Mouse (Mus musculus) heart, embryonic 13.5 days (tissue): Measurements from ENCODE around the gene Lrrc49. TPM values are rescaled to one million over a fixed set of nuclear protein-coding genes. Genes with fewer than 3 reads are reported as not detected.

Experiments
- ATAC-seq: fragments of 200-750 bp; cut with Nextera tagmentation; 2 replicates; pipeline ENCODE4 v1.8.0; 2017; ENCODE audit warnings: moderate TSS enrichment; ENCODE audit not compliant: insufficient number of reproducible peaks, low FRiP score, low TSS enrichment; ENCODE audit errors: extremely low read depth
- H3K27ac ChIP-seq: fragments of 300-500 bp; sonication (generic); replicated peaks from 2 replicates; pipeline ENCODE4 v1.5.1; 2015; ENCODE audit warnings: moderate library complexity, mild to moderate bottlenecking, inconsistent platforms
- H3K27me3 ChIP-seq: fragments of 300-500 bp; sonication (generic); replicated peaks from 2 replicates; pipeline ENCODE4 v1.6.1; 2015; ENCODE audit warnings: mild to moderate bottlenecking, inconsistent platforms
- H3K36me3 ChIP-seq: fragments of 300-500 bp; sonication (generic); 2 replicates; pipeline ENCODE4 v1.6.1; 2015; ENCODE audit warnings: mild to moderate bottlenecking, inconsistent platforms
- H3K4me1 ChIP-seq: fragments of 300-500 bp; sonication (generic); 2 replicates; pipeline ENCODE4 v1.6.1; 2015; ENCODE audit warnings: inconsistent platforms
- H3K4me2 ChIP-seq: fragments of 300-500 bp; sonication (generic); 2 replicates; pipeline ENCODE4 v1.6.1; 2015; ENCODE audit warnings: inconsistent platforms, mild to moderate bottlenecking, moderate library complexity
- H3K4me3 ChIP-seq: fragments of 300-500 bp; sonication (generic); 2 replicates; pipeline ENCODE4 v1.5.1; 2015; ENCODE audit warnings: moderate library complexity, mild to moderate bottlenecking, inconsistent platforms
- H3K9ac ChIP-seq: fragments of 300-500 bp; sonication (generic); 2 replicates; pipeline ENCODE4 v1.6.1; 2015; ENCODE audit warnings: inconsistent platforms, mild to moderate bottlenecking, moderate library complexity
- H3K9me3 ChIP-seq: fragments of 300-500 bp; sonication (generic); 2 replicates; pipeline ENCODE4 v1.6.1; 2016; ENCODE audit warnings: inconsistent platforms
- WGBS: fragments of 180-500 bp; shearing (Covaris S2); methylation state at CpG from one replicate; pipeline ENCODE4 v1.1.7; 2015; ENCODE audit warnings: mixed read lengths; 5-methylcytosine and 5-hydroxymethylcytosine counted together
- polyA plus RNA-seq: library from polyadenylated mRNA; unstranded; fragments of >200 nt; fragmentation: Nextera tagmentation; extraction: Ambion mirVana; gene quantifications from 2 replicates; pipeline ENCODE4 v1.2.1, GENCODE M21; 2015

The Lrrc49 gene
- polyA plus RNA-seq, 1 experiment from 2014 or later: 8.9 TPM

- no peak overlapping the region for H3K4me3 ChIP-seq
- WGBS: 62% methylated on average over 20 of the region's 20 CpGs
- no peak for ATAC-seq
These were observed 125.3 kb downstream of the Lrrc49 start for GRCm38 (mm10) chr9:60562443-60563371.

GRCm38 (mm10) chr9:60561641-60562289, 126.2 kb downstream of the Lrrc49 start:
- H3K36me3 ChIP-seq: no peaks in the 10 kb centered on the region
- H3K9me3 ChIP-seq: no peaks in the 10 kb centered on the region
- H3K9ac ChIP-seq: no peak overlapping the region
- 61% methylated on average over 9 of the region's 9 CpGs for WGBS
- H3K4me2 ChIP-seq: no peak overlapping the region
- 0 out of 2 replicates have a peak, but pooled peaks cover 4% of the 10 kb centered on the region for H3K4me1 ChIP-seq
- ATAC-seq: no peak
- no peak overlapping the region for H3K27ac ChIP-seq
- H3K4me3 ChIP-seq: no peak overlapping the region
- no peaks in the 10 kb centered on the region for H3K27me3 ChIP-seq

More at GRCm38 (mm10) chr9:60562443-60563371, 125.3 kb downstream of the Lrrc49 start:
- no peaks in the 10 kb centered on the region for H3K36me3 ChIP-seq
- H3K4me1 ChIP-seq: 0 out of 2 replicates have a peak, but pooled peaks cover 4% of the 10 kb centered on the region
- no peaks in the 10 kb centered on the region for H3K27me3 ChIP-seq
- H3K9me3 ChIP-seq: no peaks in the 10 kb centered on the region
- H3K27ac ChIP-seq: no peak overlapping the region
- H3K4me2 ChIP-seq: 0 out of 2 replicates have a peak overlapping the region, but pooled peaks have one; percentile 16
- H3K9ac ChIP-seq: no peak overlapping the region

DNA sequence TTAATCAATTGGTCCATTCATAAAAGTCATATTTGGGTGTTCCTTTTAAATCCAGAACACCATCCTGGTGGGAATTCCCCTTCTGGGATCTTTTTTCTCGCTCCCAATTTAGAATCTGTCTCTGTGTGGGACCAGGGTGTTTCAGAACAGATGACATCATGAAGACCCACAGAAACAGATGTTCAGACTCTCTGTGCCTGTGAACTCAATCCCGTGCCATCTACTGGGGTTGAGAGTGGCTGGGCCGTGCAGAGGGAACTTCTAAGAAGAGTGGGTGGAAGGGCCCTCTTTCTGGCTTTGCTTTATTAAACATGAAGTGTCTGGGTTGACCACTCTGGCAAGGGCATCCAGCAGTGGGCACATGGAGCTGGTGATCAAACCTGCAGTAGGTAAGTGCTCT, 129.5 kb downstream of the Lrrc49 start:
- no peaks in the 10 kb centered on the region for H3K36me3 ChIP-seq

GRCm38 (mm10) chr9:60551238-60551637, 136.7 kb downstream of the Lrrc49 start:
- Histone ChIP-seq H3K4me2 (no peak overlapping the region), H3K4me1 (peaks cover 1% of the 10 kb centered on the region; the same call in 1 of the 2 replicates), H3K9me3 (no peaks in the 10 kb centered on the region), H3K4me3 (no peak overlapping the region), H3K27me3 (no peaks in the 10 kb centered on the region), H3K9ac (no peak overlapping the region), H3K27ac (no peak overlapping the region), H3K36me3 (no peaks in the 10 kb centered on the region)
- WGBS: 91% methylated on average over 4 of the region's 4 CpGs
- no peak for ATAC-seq

More for the DNA sequence above, 129.5 kb downstream of the Lrrc49 start:
- no peaks in the 10 kb centered on the region for H3K9me3 ChIP-seq
- no peaks in the 10 kb centered on the region for H3K27me3 ChIP-seq
- no peak overlapping the region for H3K4me2 ChIP-seq
- 58% methylated on average over 3 of the region's 3 CpGs for WGBS
- H3K9ac ChIP-seq: no peak overlapping the region
- H3K4me1 ChIP-seq: 0 out of 2 replicates have a peak, but pooled peaks cover 4% of the 10 kb centered on the region
- no peak for ATAC-seq
- H3K4me3 ChIP-seq: no peak overlapping the region
- no peak overlapping the region for H3K27ac ChIP-seq

DNA sequence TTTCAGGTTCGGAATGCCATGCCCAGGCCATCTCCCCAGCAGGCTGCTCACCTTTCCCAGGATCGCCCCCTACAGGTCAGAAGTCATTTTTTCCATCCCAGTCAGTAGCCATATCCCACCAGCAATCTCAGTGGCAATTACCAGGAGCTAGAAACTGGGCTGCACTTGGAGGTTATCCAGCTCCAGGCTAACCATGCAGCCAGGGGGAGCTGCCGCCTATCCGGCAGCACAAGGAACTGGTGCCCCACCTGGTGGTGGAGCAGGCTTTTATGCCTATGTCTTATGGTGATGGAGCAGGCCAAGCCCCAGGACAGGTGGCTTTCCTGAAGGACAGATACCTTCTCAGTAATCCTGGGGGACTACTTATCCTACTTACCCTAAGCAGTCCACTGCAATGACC, 139.8 kb downstream of the Lrrc49 start:
- Histone ChIP-seq H3K27me3 (no peaks in the 10 kb centered on the region), H3K27ac (no peak overlapping the region), H3K4me1 (peaks cover 13% of the 10 kb centered on the region), H3K36me3 (no peaks in the 10 kb centered on the region), H3K9me3 (no peaks in the 10 kb centered on the region), H3K9ac (no peak overlapping the region), H3K4me3 (no peak overlapping the region), H3K4me2 (no peak overlapping the region)
- no peak for ATAC-seq
- 29% methylated on average over 4 of the region's 4 CpGs for WGBS

DNA sequence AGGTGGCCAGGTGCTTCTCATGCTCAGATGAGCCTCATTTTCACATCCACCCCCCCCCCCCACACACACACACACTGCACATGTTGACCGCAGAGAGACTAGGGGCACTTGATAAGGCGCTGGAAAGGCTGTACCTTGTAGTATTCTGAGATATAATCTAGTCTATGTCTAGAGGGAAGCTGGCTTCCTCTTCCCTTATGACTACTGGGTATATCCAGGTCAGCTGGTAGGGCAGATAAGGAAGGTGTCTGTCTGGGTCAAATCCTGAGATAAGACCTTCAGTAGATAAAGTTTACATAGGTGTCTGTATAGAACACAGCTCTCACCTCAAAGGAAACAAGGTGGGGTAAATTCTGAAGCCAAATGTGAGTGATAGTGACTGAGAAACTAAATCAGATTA, 141.8 kb downstream of the Lrrc49 start:
- H3K4me1 ChIP-seq: peaks cover 13% of the 10 kb centered on the region
- no peak overlapping the region for H3K4me3 ChIP-seq
- no peaks in the 10 kb centered on the region for H3K27me3 ChIP-seq
- no peaks in the 10 kb centered on the region for H3K36me3 ChIP-seq
- H3K4me2 ChIP-seq: no peak overlapping the region
- H3K9me3 ChIP-seq: no peaks in the 10 kb centered on the region
- WGBS: 64% methylated on average over 2 of the region's 2 CpGs
- ATAC-seq: no peak
- no peak overlapping the region for H3K9ac ChIP-seq
- H3K27ac ChIP-seq: no peak overlapping the region

DNA sequence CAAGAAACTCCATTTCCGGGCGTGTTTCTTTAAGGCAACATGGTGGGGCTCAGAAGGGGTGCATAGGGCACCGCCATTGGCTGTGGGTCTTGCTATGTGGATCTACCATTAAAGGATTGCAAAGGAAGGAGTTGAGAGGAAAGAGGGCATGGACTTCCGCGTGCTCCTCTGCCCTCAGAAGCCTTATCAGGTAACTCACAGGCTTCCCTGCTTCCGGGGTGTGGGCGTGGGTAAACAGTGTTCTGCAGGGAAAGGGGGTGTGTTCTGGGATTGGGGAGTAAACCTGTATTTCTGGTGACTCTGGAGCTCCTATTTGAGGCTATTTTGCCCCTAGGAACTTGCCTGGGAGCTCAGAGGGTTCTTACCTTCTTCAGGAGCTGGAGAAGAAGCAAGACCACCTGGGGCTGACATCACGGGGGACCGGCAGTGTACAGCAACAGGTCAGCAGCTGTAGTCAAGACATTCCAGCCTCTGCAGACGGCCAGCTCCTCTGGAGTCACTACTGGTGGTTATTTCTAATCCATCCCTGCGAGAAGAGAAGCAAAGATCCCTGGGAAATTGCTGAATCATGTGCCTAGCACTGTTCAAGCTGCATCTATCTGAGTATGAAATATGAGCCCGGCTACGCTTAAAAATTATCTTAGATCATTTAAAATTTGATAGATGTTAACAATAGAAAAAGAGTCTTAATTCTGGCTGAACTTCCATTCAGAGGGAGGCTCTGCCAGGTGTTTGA, 142.4 kb downstream of the Lrrc49 start:
- Histone ChIP-seq H3K9ac (no peak overlapping the region), H3K4me2 (peak overlapping the region; percentile 14), H3K4me3 (no peak overlapping the region), H3K27ac (no peak overlapping the region), H3K36me3 (no peaks in the 10 kb centered on the region), H3K9me3 (no peaks in the 10 kb centered on the region), H3K4me1 (peaks cover 13% of the 10 kb centered on the region), H3K27me3 (no peaks in the 10 kb centered on the region)
- 54% methylated on average over 13 of the region's 13 CpGs for WGBS
- ATAC-seq: no peak

DNA sequence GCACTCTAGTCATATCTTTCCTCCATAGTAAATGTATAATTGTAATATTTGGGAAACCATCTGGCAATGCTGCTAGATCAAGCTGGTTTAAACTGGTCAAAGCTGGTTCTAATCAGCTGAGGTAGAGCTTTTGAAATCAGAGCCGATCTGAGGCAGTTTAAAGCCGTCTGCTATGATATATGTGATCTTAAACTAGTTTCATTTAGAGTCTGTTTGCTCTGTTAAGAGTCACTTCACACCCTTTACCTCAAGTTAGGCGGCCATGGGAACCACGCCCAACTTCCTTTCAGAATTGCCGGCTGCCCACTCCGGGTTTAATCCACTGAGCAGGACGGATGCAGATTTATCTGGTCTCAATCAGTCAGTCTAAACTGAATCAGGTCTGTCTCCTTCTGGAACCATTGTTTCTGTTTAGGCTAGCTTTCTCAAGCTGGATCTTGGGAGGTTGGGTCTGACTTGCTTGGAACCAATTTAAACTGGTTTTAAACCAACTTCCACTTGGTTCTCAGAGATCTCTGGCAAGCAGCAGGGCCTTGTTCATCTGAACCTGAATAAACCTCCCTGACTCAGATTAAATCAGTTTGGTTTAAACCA, 144.4 kb downstream of the Lrrc49 start:
- Histone ChIP-seq H3K36me3 (no peaks in the 10 kb centered on the region), H3K9me3 (no peaks in the 10 kb centered on the region), H3K4me2 (no peak overlapping the region), H3K4me3 (no peak overlapping the region), H3K4me1 (peaks cover 13% of the 10 kb centered on the region), H3K27me3 (no peaks in the 10 kb centered on the region), H3K27ac (no peak overlapping the region), H3K9ac (no peak overlapping the region)
- 64% methylated on average over 7 of the region's 7 CpGs for WGBS
- ATAC-seq: no peak

DNA sequence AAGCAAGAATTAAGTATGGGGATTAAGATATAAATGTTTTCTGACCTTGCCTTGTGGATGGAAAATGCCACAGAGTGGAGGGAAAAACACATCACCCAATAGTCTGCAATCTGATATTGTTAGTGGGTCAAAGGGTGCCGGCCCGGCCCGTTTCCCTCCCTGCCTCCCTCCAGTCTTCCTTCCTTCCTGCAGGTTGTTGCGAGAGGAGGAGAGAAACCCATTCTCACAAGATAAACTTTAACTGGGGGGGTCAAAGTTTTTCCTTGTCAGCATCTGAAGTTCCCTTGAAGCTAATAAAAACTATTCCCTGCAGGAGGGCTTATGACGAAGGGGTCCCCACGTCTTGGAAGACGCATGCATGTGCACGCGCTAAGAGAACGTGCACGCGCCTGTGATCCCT, 157.6 kb downstream of the Lrrc49 start:
- Histone ChIP-seq H3K4me2 (no peak overlapping the region), H3K4me1 (peaks cover 51% of the 10 kb centered on the region), H3K9me3 (no peaks in the 10 kb centered on the region), H3K36me3 (no peaks in the 10 kb centered on the region), H3K27ac (peak overlapping the region; percentile 64), H3K4me3 (no peak overlapping the region), H3K27me3 (no peaks in the 10 kb centered on the region), H3K9ac (no peak overlapping the region)
- ATAC-seq: no peak
- WGBS: 70% methylated on average over 12 of the region's 12 CpGs

GRCm38 (mm10) chr9:60529348-60530243, 158.4 kb downstream of the Lrrc49 start:
- Histone ChIP-seq H3K4me1 (peaks cover 55% of the 10 kb centered on the region), H3K9ac (no peak overlapping the region), H3K27me3 (no peaks in the 10 kb centered on the region), H3K36me3 (no peaks in the 10 kb centered on the region), H3K27ac (peak overlapping the region; percentile 64), H3K4me3 (no peak overlapping the region), H3K9me3 (no peaks in the 10 kb centered on the region), H3K4me2 (no peak overlapping the region)
- ATAC-seq: no peak
- WGBS: 60% methylated on average over 10 of the region's 10 CpGs
